Mouse (Mus musculus) heart, embryonic 15.5 days (tissue): Measurements from ENCODE around the gene Smoc1. TPM values are rescaled to one million over a fixed set of nuclear protein-coding genes. Genes with fewer than 3 reads are reported as not detected.

ENCODE experiments used
- ATAC-seq: fragments of 200-750 bp; cut with Nextera tagmentation; replicated peaks from 2 replicates; pipeline ENCODE4 v1.8.0; 2017; ENCODE audit warnings: low read depth, moderate TSS enrichment; ENCODE audit not compliant: insufficient number of reproducible peaks, insufficient read depth, low FRiP score
- H3K27ac ChIP-seq: fragments of 300-500 bp; sonication (generic); 2 replicates; pipeline ENCODE4 v1.5.1; 2015; ENCODE audit warnings: mild to moderate bottlenecking, inconsistent platforms
- H3K27me3 ChIP-seq: fragments of 300-500 bp; sonication (generic); 2 replicates; pipeline ENCODE4 v1.6.1; 2015; ENCODE audit warnings: inconsistent platforms
- H3K36me3 ChIP-seq: fragments of 300-500 bp; sonication (generic); 2 replicates; pipeline ENCODE4 v1.6.1; 2015; ENCODE audit warnings: mild to moderate bottlenecking, inconsistent platforms
- H3K4me1 ChIP-seq: fragments of 300-500 bp; sonication (generic); replicated peaks from 2 replicates; pipeline ENCODE4 v1.6.1; 2015; ENCODE audit warnings: inconsistent platforms
- H3K4me2 ChIP-seq: fragments of 300-500 bp; sonication (generic); 2 replicates; pipeline ENCODE4 v1.6.1; 2015; ENCODE audit warnings: inconsistent platforms, mild to moderate bottlenecking, moderate library complexity
- H3K4me3 ChIP-seq: fragments of 300-500 bp; sonication (generic); 2 replicates; pipeline ENCODE4 v1.5.1; 2015; ENCODE audit warnings: mild to moderate bottlenecking, inconsistent platforms
- H3K9ac ChIP-seq: fragments of 300-500 bp; sonication (generic); 2 replicates; pipeline ENCODE4 v1.6.1; 2015; ENCODE audit warnings: mild to moderate bottlenecking, inconsistent platforms
- H3K9me3 ChIP-seq: fragments of 300-500 bp; sonication (generic); replicated peaks from 2 replicates; pipeline ENCODE4 v1.6.1; 2016; ENCODE audit warnings: inconsistent platforms
- WGBS: fragments of 180-500 bp; shearing (Covaris S2); methylation state at CpG from one replicate; pipeline ENCODE4 v1.1.7; 2015; ENCODE audit warnings: mixed read lengths; 5-methylcytosine and 5-hydroxymethylcytosine counted together
- polyA plus RNA-seq: library from polyadenylated mRNA; unstranded; fragments of >200 nt; fragmentation: Nextera tagmentation; extraction: Ambion mirVana; gene quantifications from 2 replicates; pipeline ENCODE4 v1.2.1, GENCODE M21; 2015

Smoc1 gene
- 7.0 and 9.1 TPM in 2 replicates for polyA plus RNA-seq

DNA sequence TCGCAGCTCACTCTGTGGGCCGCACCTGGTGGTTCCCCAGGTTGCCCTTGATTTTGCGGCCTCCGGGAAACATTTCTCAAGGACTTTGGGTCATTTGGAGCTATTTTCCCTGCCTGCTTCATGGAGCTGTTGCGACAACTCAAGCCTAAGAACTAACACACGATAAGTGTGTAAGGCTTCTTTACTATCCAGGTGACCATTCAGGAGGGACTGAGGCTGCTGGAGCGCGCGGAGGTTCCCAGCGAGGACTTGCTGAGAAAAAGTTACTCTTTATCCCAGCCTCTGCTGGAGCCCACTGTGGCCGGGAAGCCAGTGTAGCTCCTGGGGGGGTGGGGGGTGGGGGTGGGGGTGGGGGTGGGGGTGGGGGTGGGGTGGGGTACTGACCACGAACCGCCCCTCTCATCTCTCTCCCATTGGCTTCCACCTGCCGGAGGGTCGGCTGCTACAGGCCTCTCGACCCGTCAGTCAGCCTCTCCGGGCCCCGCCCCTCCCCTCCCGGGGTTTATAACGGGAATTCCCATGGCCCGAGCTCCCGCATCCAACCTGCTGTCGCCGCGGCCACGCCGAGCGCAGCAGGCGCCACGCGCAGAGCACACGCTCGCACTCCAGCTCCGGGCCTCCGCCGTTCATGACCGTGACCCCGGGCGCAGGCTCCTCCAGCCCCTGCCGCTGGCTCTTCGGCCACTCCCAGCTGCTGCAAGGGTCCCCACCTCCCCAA, at the start of gene Smoc1:
Gene Smoc1, plus strand, starts transcription at position 532 of the 718 bp plus-strand sequence.
- peaks cover 56% of the 10 kb centered on the region for H3K27me3 ChIP-seq
- H3K9ac ChIP-seq: peak within 1 kb of the TSS; percentile 39; the same call in 1 of the 2 replicates
- WGBS: 4% methylated on average over 40 of the region's 42 CpGs
- H3K36me3 ChIP-seq: no peaks in the 10 kb centered on the region
- H3K4me1 ChIP-seq: peaks cover 13% of the 10 kb centered on the region
- ATAC-seq: peak; percentile 87
- H3K27ac ChIP-seq: no peak within 1 kb of the TSS
- no peaks in the 10 kb centered on the region for H3K9me3 ChIP-seq
- peak within 1 kb of the TSS; percentile 65 for H3K4me3 ChIP-seq
- H3K4me2 ChIP-seq: peak within 1 kb of the TSS; percentile 98

DNA sequence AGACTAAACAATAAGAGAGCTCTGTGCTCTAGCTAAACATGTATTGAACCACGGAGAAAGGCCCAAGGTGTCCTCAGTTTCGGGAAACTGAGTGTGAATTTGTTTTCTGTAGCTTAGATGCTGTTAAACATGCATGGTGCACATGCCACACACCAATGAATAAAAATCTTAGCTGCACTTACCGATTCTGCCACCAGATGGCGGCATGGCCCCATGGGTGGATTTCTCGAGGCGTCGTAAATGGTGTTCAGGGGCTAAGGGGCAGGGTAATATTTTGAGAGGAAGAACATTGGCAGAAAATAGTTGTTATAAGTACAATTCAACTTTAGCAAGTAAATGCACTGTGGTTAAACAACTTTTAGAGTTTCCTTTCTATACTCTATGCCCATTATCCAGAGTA, 44.3 kb upstream of the Smoc1 start:
- ATAC-seq: no peak
- Histone ChIP-seq H3K4me1 (no peaks in the 10 kb centered on the region), H3K27me3 (no peaks in the 10 kb centered on the region; the same call in 1 of the 2 replicates), H3K27ac (no peak overlapping the region), H3K9ac (no peak overlapping the region), H3K9me3 (no peaks in the 10 kb centered on the region), H3K4me2 (no peak overlapping the region), H3K4me3 (no peak overlapping the region), H3K36me3 (no peaks in the 10 kb centered on the region)
- 1% methylated on average over 7 of the region's 7 CpGs for WGBS

GRCm38 (mm10) chr12:80983695-80984094, 42.9 kb upstream of the Smoc1 start:
- H3K4me1 ChIP-seq: no peaks in the 10 kb centered on the region

GRCm38 (mm10) chr12:80986628-80987027, 40.0 kb upstream of the Smoc1 start:
- H3K4me2 ChIP-seq: no peak overlapping the region
- ATAC-seq: no peak
- no peaks in the 10 kb centered on the region; the same call in 1 of the 2 replicates for H3K27me3 ChIP-seq
- H3K4me3 ChIP-seq: no peak overlapping the region
- no peaks in the 10 kb centered on the region for H3K9me3 ChIP-seq
- no peaks in the 10 kb centered on the region for H3K4me1 ChIP-seq
- H3K27ac ChIP-seq: no peak overlapping the region
- 77% methylated on average over 4 of the region's 4 CpGs for WGBS
- no peak overlapping the region for H3K9ac ChIP-seq
- no peaks in the 10 kb centered on the region for H3K36me3 ChIP-seq

More at GRCm38 (mm10) chr12:80983695-80984094, 42.9 kb upstream of the Smoc1 start:
- 69% methylated on average over 9 of the region's 9 CpGs for WGBS
- H3K36me3 ChIP-seq: no peaks in the 10 kb centered on the region
- no peaks in the 10 kb centered on the region for H3K9me3 ChIP-seq
- H3K27me3 ChIP-seq: no peaks in the 10 kb centered on the region; the same call in 1 of the 2 replicates
- H3K27ac ChIP-seq: no peak overlapping the region
- no peak for ATAC-seq
- H3K9ac ChIP-seq: no peak overlapping the region
- no peak overlapping the region for H3K4me2 ChIP-seq
- H3K4me3 ChIP-seq: no peak overlapping the region

DNA sequence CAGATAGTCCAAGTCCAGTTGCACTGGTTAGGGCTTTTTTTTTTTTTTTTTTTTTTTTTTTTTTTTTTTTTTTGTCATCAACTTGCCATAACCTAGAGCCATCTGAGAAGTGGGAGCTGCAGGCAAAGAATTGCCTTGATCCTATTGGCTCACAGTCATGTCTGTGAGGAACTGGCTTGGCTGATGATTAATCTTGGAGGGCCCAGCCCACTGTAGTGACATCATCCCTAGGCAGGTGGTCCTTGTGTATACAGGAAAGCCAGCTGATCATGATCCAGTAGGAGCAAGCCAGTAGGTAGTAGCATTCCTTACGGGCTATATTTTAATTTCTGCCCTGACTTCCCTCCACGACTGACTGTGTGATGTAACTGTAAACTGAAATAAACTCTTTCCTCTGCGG, 38.3 kb upstream of the Smoc1 start:
- Histone ChIP-seq H3K4me3 (no peak overlapping the region), H3K9ac (no peak overlapping the region), H3K9me3 (no peaks in the 10 kb centered on the region), H3K27ac (no peak overlapping the region), H3K4me1 (no peaks in the 10 kb centered on the region), H3K36me3 (no peaks in the 10 kb centered on the region), H3K4me2 (no peak overlapping the region), H3K27me3 (no peaks in the 10 kb centered on the region; the same call in 1 of the 2 replicates)
- ATAC-seq: no peak
- WGBS: 78% methylated on average over 3 of the region's 3 CpGs

- no peak overlapping the region for H3K4me2 ChIP-seq
- H3K27me3 ChIP-seq: no peaks in the 10 kb centered on the region
- no peak for ATAC-seq
- no peak overlapping the region for H3K4me3 ChIP-seq
- no peaks in the 10 kb centered on the region for H3K4me1 ChIP-seq
- H3K36me3 ChIP-seq: no peaks in the 10 kb centered on the region
- H3K9me3 ChIP-seq: no peaks in the 10 kb centered on the region
- 86% methylated on average over 13 of the region's 13 CpGs for WGBS
- no peak overlapping the region for H3K27ac ChIP-seq
- H3K9ac ChIP-seq: no peak overlapping the region
These were observed 35.6 kb upstream of the Smoc1 start for GRCm38 (mm10) chr12:80990901-80991445.

GRCm38 (mm10) chr12:80991806-80992205, 34.8 kb upstream of the Smoc1 start:
- H3K36me3 ChIP-seq: no peaks in the 10 kb centered on the region
- no peak overlapping the region for H3K27ac ChIP-seq
- no peak for ATAC-seq
- H3K4me1 ChIP-seq: no peaks in the 10 kb centered on the region
- WGBS: 79% methylated on average over 10 of the region's 10 CpGs
- H3K4me2 ChIP-seq: no peak overlapping the region
- peaks cover 2% of the 10 kb centered on the region; the same call in 1 of the 2 replicates for H3K27me3 ChIP-seq
- H3K4me3 ChIP-seq: no peak overlapping the region
- H3K9ac ChIP-seq: no peak overlapping the region
- no peaks in the 10 kb centered on the region for H3K9me3 ChIP-seq

DNA sequence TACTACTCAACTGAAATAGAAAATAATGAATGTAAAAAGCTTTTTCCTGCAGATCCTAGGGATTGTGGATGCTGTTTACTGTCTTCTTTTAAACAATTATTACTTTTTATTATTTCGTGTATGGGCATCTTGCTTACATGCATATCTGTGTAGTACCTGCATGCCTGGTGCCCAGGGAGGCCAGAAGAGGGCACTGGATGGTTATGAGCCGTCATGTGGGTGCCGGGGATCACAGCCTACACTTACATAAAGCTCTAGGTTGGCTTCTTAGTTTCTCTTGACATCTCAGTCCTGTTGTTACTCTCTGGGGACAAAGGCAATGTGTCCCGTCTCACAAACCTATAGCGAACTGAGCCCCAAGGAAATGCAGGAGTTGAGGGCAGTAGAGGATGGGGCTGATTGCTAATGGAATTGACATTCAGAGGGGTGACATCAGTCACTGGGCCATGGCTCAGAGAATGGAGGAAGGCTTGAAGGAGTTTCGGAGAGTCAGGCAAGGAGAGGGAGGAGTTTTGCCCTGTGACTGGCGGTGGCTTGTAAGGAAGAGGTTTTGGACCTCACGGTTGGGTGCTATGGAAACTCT, 34.0 kb upstream of the Smoc1 start:
- peaks cover 10% of the 10 kb centered on the region for H3K27me3 ChIP-seq
- 76% methylated on average over 8 of the region's 8 CpGs for WGBS

DNA sequence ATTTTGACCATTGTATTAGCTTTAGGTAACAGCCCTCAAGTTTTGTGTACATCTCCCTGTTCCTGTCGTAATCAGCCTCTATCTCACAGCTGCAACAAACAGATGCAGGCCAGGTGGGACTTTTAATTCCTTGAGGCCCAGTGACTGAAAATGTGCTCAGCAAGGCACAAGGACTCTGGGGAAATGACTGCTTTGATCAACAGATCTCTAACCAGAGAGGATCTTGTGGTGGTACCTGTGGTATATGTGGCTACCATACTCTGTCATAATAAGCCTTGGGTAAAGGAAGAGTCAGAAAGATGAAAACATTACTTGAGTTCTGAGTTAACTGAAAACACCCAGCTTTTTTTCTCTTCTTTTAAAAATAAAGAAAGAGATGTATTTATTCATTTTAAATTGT, 32.8 kb upstream of the Smoc1 start:
- Histone ChIP-seq H3K36me3 (no peaks in the 10 kb centered on the region), H3K4me3 (no peak overlapping the region), H3K27me3 (peaks cover 19% of the 10 kb centered on the region), H3K27ac (no peak overlapping the region), H3K9ac (no peak overlapping the region), H3K4me1 (peaks cover 3% of the 10 kb centered on the region; the same call in 1 of the 2 replicates), H3K4me2 (no peak overlapping the region), H3K9me3 (no peaks in the 10 kb centered on the region)
- 70% methylated on average over 1 of the region's 1 CpGs for WGBS
- ATAC-seq: no peak

More for the DNA sequence above, 34.0 kb upstream of the Smoc1 start:
- Histone ChIP-seq H3K4me1 (no peaks in the 10 kb centered on the region), H3K27ac (no peak overlapping the region), H3K4me3 (no peak overlapping the region), H3K9me3 (no peaks in the 10 kb centered on the region), H3K9ac (no peak overlapping the region), H3K36me3 (no peaks in the 10 kb centered on the region), H3K4me2 (no peak overlapping the region)
- ATAC-seq: no peak

DNA sequence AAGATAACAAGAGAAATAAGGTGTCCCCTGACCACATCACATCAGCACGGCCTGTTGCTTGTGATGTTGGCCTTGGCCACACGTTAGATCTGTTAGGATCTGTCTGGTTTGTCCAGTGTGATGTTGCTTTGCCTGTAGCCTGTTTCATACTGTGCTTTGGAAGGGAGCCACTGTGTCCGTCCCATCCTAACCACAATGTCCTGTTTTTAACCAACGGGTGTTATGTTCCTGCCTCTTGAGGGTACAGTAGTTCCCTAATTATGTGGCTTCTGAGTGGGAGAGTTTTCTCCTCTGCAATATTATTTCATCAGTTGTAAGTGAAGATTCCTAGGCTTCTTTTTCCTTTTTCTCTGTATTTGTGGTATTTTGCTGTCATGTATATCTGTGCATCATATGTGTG, 31.3 kb upstream of the Smoc1 start:
- Histone ChIP-seq H3K27ac (no peak overlapping the region), H3K9me3 (no peaks in the 10 kb centered on the region), H3K36me3 (no peaks in the 10 kb centered on the region), H3K4me2 (no peak overlapping the region), H3K4me3 (no peak overlapping the region), H3K4me1 (peaks cover 4% of the 10 kb centered on the region; the same call in 1 of the 2 replicates), H3K27me3 (peaks cover 32% of the 10 kb centered on the region), H3K9ac (no peak overlapping the region)
- WGBS: 77% methylated on average over 4 of the region's 4 CpGs
- ATAC-seq: no peak

DNA sequence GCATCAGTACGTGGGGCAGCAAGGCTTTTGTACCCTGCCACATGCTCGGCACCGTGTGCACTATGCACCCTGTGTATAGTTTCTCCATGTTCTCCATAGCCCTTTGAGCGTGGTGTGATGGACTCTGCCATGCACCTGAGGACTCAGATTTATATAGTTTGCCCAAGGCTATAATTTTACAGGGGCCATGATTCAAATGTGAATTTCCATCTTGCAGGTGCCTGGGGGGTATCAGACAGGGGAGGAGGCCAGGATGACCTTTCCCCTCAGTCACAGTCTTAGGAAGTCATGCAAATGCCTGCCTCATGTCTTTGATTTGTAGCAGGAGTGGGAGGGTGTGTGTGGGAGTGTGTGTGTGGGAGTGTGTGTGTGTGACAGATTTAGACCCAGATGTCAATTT, 29.0 kb upstream of the Smoc1 start:
- 73% methylated on average over 4 of the region's 4 CpGs for WGBS
- H3K27ac ChIP-seq: no peak overlapping the region
- H3K36me3 ChIP-seq: no peaks in the 10 kb centered on the region

More for the DNA sequence above, 29.0 kb upstream of the Smoc1 start:
- Histone ChIP-seq H3K4me1 (peaks cover 4% of the 10 kb centered on the region; the same call in 1 of the 2 replicates), H3K9ac (no peak overlapping the region), H3K4me3 (no peak overlapping the region), H3K27me3 (peaks cover 32% of the 10 kb centered on the region), H3K9me3 (no peaks in the 10 kb centered on the region), H3K4me2 (no peak overlapping the region)
- no peak for ATAC-seq
